Mouse (Mus musculus) forebrain, embryonic 12.5 days (tissue): Measurements from ENCODE around the gene Hoxc10. TPM values are rescaled to one million over a fixed set of nuclear protein-coding genes. Genes with fewer than 3 reads are reported as not detected.

Source experiments
- ATAC-seq: fragments of 200-750 bp; cut with Nextera tagmentation; 2 replicates; pipeline ENCODE4 v1.8.0; 2017; ENCODE audit warnings: moderate TSS enrichment; ENCODE audit not compliant: low FRiP score
- H3K27ac ChIP-seq: fragments of 300-500 bp; sonication (generic); 2 replicates; pipeline ENCODE4 v1.5.1; 2016; ENCODE audit warnings: mild to moderate bottlenecking
- H3K27me3 ChIP-seq: fragments of 300-500 bp; sonication (generic); 2 replicates; pipeline ENCODE4 v1.6.1; 2016; ENCODE audit warnings: mild to moderate bottlenecking
- H3K36me3 ChIP-seq: fragments of 300-500 bp; sonication (generic); replicated peaks from 2 replicates; pipeline ENCODE4 v1.6.1; 2016; ENCODE audit warnings: mild to moderate bottlenecking
- H3K4me1 ChIP-seq: fragments of 300-500 bp; sonication (generic); 2 replicates; pipeline ENCODE4 v1.6.1; 2016
- H3K4me2 ChIP-seq: fragments of 300-500 bp; sonication (generic); 2 replicates; pipeline ENCODE4 v1.6.1; 2016; ENCODE audit warnings: mild to moderate bottlenecking, moderate library complexity
- H3K4me3 ChIP-seq: fragments of 300-500 bp; sonication (generic); replicated peaks from 2 replicates; pipeline ENCODE4 v1.5.1; 2016; ENCODE audit warnings: mild to moderate bottlenecking
- H3K9ac ChIP-seq: fragments of 300-500 bp; sonication (generic); 2 replicates; pipeline ENCODE4 v1.6.1; 2016; ENCODE audit warnings: mild to moderate bottlenecking
- H3K9me3 ChIP-seq: fragments of 300-500 bp; sonication (generic); 2 replicates; pipeline ENCODE4 v1.6.1; 2016
- WGBS: fragments of 180-500 bp; shearing (Covaris S2); methylation state at CpG from one replicate; pipeline ENCODE4 v1.1.7; 2016; 5-methylcytosine and 5-hydroxymethylcytosine counted together
- polyA plus RNA-seq: library from polyadenylated mRNA; unstranded; fragments of >200 nt; fragmentation: Nextera tagmentation; extraction: Ambion mirVana; gene quantifications from 2 replicates; pipeline ENCODE4 v1.2.1, GENCODE M21; 2016

Gene Hoxc10
- polyA plus RNA-seq, 1 experiment from 2014 or later, result not detected

DNA sequence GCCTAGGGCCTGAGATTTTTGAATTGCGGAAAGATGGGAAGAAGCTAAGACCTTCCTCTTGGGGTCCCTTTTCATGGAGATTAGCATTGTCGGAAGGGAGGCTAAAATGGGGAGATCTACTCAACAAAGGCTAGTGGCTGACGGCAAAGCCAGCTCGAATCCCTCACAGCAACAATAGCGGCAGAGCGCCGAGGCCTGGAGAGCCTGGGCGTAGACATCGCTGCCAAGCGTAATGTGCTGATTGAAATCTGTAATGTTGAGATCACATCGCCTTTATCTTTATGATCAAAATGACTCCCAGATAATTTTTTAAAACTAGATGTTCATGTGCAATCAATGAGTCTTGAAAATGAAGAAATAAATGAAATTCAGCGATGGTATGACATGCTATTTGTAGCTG lies 32.2 kb upstream of the Hoxc10 start:
- H3K4me3 ChIP-seq, result no peak overlapping the region
- H3K36me3 ChIP-seq, result no peaks in the 10 kb centered on the region
- ATAC-seq, result no peak
- H3K4me1 ChIP-seq, result no peaks in the 10 kb centered on the region
- peaks cover 100% of the 10 kb centered on the region for H3K27me3 ChIP-seq
- no peaks in the 10 kb centered on the region for H3K9me3 ChIP-seq
- H3K4me2 ChIP-seq, result no peak overlapping the region
- under 1% methylated on average over 12 of the region's 12 CpGs for WGBS
- H3K9ac ChIP-seq, result no peak overlapping the region
- H3K27ac ChIP-seq, result no peak overlapping the region

DNA sequence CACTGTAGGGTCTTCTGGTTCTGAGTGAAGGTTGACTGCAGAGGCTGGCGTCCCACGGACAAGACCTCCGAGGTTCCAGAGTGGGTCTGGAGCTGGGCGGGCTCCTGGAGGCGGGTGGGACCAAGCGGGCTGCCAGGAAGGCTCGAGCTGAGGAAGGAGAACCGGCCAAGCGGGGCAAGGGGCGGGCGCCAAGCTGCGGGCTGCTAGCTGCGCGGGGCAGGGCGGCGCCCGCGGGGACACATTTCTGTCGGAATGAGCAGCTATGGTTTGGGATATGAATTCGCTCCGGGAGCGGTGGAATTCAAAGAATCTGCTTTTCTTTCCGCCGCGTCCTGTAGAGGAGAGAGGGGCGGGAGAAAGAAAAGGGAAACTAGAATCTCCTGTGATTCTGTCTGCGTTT lies 31.7 kb upstream of the Hoxc10 start:
- Histone ChIP-seq H3K4me2 (no peak overlapping the region), H3K9ac (no peak overlapping the region), H3K27ac (no peak overlapping the region), H3K4me3 (no peak overlapping the region), H3K36me3 (no peaks in the 10 kb centered on the region), H3K9me3 (no peaks in the 10 kb centered on the region), H3K4me1 (no peaks in the 10 kb centered on the region), H3K27me3 (peaks cover 100% of the 10 kb centered on the region)
- under 1% methylated on average over 23 of the region's 27 CpGs for WGBS
- ATAC-seq, result no peak

DNA sequence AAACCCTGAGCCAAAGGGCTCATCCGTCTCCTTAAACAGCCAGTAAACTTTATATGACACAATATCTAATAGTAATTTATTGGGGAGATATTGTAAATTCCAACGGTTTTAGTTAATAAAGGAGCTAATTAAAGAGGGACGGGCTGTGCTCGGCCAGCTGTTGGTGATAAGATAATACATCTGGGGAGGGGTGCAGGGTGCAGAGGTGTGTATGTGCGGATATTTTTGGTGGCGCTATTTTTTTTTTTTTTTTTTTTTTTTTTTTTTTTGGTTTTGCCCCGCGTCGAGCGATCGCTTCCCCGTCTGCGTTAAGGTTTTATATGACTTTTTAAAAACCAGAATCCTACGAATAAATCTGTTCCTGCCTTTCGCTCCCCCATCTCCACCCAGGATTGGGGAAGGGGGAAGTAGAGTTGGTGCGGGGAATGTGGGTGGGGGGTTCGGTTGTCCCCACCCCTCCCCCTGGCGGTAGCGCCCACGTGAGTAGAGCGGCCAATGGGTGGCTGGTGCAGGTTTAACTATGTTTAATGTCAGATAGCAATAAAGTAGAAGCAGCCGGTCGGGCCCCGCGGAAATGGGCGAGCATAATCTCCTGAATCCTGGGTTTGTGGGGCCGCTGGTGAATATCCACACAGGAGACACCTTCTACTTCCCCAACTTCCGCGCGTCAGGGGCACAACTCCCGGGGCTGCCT lies 30.2 kb upstream of the Hoxc10 start, which contains the start of gene Hoxc12:
Gene Hoxc12 (plus strand): TSS at position 479 of the 694 bp plus-strand sequence.
- no peak within 1 kb of the TSS for H3K4me3 ChIP-seq
- no peak for ATAC-seq
- H3K9ac ChIP-seq, result no peak within 1 kb of the TSS
- no peaks in the 10 kb centered on the region for H3K36me3 ChIP-seq
- H3K4me2 ChIP-seq, result no peak within 1 kb of the TSS
- 1% methylated on average over 31 of the region's 31 CpGs for WGBS
- H3K9me3 ChIP-seq, result no peaks in the 10 kb centered on the region
- no peak within 1 kb of the TSS for H3K27ac ChIP-seq
- H3K27me3 ChIP-seq, result peaks cover 100% of the 10 kb centered on the region
- H3K4me1 ChIP-seq, result no peaks in the 10 kb centered on the region

GRCm38 (mm10) chr15:102937036-102937666 lies 29.4 kb upstream of the Hoxc10 start:
- ATAC-seq, result no peak
- H3K4me3 ChIP-seq, result no peak overlapping the region
- peaks cover 99% of the 10 kb centered on the region for H3K27me3 ChIP-seq
- H3K4me1 ChIP-seq, result no peaks in the 10 kb centered on the region
- H3K4me2 ChIP-seq, result no peak overlapping the region
- no peak overlapping the region for H3K27ac ChIP-seq
- H3K36me3 ChIP-seq, result no peaks in the 10 kb centered on the region
- H3K9ac ChIP-seq, result no peak overlapping the region
- no peaks in the 10 kb centered on the region for H3K9me3 ChIP-seq
- under 1% methylated on average over 50 of the region's 50 CpGs for WGBS

GRCm38 (mm10) chr15:102939256-102940155 lies 27.1 kb upstream of the Hoxc10 start:
- H3K4me2 ChIP-seq, result no peak overlapping the region
- no peaks in the 10 kb centered on the region for H3K36me3 ChIP-seq
- H3K9ac ChIP-seq, result no peak overlapping the region
- ATAC-seq, result no peak
- peaks cover 98% of the 10 kb centered on the region for H3K27me3 ChIP-seq
- no peaks in the 10 kb centered on the region for H3K9me3 ChIP-seq
- H3K4me3 ChIP-seq, result no peak overlapping the region
- WGBS, result 2% methylated on average over 33 of the region's 34 CpGs
- H3K27ac ChIP-seq, result no peak overlapping the region
- H3K4me1 ChIP-seq, result peaks cover 9% of the 10 kb centered on the region; the same call in 1 of the 2 replicates

DNA sequence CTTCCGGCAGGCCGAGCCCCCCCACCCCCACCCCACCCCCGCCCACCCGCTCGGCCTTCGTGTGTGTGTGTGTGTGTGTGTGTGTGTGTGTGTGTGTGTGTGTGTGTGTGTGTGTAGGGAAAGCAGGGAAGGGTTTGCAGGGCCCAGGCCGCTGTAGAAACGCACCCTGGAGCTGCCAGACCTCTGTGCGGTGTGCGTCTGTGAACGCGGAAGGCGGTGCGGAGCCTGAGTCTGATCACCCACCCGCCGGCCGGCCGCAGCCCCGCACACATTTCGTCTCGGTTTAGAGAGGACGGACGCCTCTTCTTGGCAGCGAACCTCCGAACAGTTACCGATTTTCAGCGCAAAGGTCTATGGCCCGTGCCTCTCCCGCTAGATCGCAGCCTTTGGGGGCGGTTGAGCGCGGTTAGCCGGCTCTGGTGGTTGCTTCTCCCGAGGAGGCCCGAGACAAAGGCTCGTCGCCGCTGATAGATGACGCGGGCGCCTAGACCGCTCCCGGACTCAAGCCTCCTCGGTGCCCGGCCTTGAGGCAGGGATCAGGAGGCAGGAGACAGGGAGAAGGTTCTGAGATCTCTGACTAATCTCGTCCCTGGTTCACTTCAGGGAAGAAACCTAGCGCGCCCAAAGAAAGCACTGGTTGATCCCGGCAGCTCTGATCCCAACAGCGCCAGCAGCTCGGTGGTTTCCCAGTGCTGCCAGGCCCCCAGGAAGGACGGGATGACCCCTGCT lies 23.7 kb upstream of the Hoxc10 start:
- peak overlapping the region; percentile 14; the same call in 1 of the 2 replicates for H3K4me3 ChIP-seq
- under 1% methylated on average over 43 of the region's 53 CpGs for WGBS
- ATAC-seq, result no peak

GRCm38 (mm10) chr15:102943468-102943813 lies 23.2 kb upstream of the Hoxc10 start:
- H3K4me1 ChIP-seq, result peaks cover 9% of the 10 kb centered on the region; the same call in 1 of the 2 replicates
- 0 out of 2 replicates have a peak overlapping the region, but pooled peaks have one; percentile 19 for H3K4me2 ChIP-seq
- ATAC-seq, result no peak
- 1% methylated on average over 5 of the region's 5 CpGs for WGBS
- H3K4me3 ChIP-seq, result 0 out of 2 replicates have a peak overlapping the region, but pooled peaks have one; percentile 14
- H3K27ac ChIP-seq, result no peak overlapping the region
- no peak overlapping the region for H3K9ac ChIP-seq
- no peaks in the 10 kb centered on the region for H3K9me3 ChIP-seq
- peaks cover 97% of the 10 kb centered on the region for H3K27me3 ChIP-seq
- H3K36me3 ChIP-seq, result no peaks in the 10 kb centered on the region

More for the DNA sequence above, 23.7 kb upstream of the Hoxc10 start:
- Histone ChIP-seq H3K9ac (no peak overlapping the region), H3K9me3 (no peaks in the 10 kb centered on the region), H3K36me3 (no peaks in the 10 kb centered on the region), H3K4me2 (0 out of 2 replicates have a peak overlapping the region, but pooled peaks have one; percentile 19), H3K27ac (no peak overlapping the region), H3K4me1 (peaks cover 9% of the 10 kb centered on the region; the same call in 1 of the 2 replicates), H3K27me3 (peaks cover 97% of the 10 kb centered on the region)

DNA sequence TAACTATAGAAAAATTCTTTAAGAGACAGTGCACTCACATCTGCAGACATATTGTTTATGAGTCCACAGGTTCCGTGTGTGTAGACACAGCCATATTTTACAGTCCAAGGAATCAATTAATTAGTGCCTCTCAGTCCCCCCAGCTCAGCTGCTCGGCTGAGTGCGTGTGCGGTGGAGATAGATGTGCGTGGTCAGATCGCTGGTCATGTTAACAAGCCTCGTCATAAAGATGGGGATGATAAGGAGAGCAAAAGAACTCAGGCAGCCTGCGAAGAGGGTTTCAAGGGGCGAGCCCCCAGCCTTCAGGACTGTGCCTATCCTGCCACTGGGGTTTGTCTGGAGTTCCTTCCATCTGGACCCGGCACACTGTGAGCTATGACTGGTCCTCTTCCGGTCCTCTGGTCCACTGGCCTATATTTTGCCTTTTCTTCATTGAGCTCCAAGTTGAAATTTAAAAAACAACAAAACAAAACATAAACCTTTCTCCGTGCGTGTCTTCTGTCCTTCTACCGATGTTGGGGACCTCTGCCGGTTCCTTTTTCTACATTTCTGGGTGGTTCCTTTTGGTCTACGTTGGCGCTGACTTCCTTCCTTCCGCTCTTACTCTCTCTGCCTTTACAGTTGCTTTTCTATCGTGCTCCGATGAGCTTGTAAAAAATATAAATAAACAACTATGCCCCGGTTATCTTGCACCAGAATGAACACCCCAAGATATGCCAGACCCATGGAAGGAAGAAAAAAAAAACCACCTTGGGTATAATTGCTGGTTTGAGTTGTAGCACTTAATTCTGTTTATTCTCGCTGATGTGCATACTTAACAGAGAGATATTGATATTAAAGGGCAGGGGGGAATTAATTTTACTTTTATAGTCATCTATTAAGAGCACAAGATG lies 21.2 kb upstream of the Hoxc10 start:
- no peak for ATAC-seq
- Histone ChIP-seq H3K36me3 (no peaks in the 10 kb centered on the region), H3K4me2 (no peak overlapping the region), H3K9ac (no peak overlapping the region), H3K9me3 (no peaks in the 10 kb centered on the region), H3K27ac (no peak overlapping the region), H3K27me3 (peaks cover 97% of the 10 kb centered on the region), H3K4me1 (peaks cover 9% of the 10 kb centered on the region; the same call in 1 of the 2 replicates), H3K4me3 (no peak overlapping the region)
- 8% methylated on average over 22 of the region's 22 CpGs for WGBS

- Histone ChIP-seq H3K9me3 (no peaks in the 10 kb centered on the region), H3K27me3 (peaks cover 98% of the 10 kb centered on the region), H3K36me3 (no peaks in the 10 kb centered on the region), H3K4me1 (peaks cover 9% of the 10 kb centered on the region; the same call in 1 of the 2 replicates), H3K27ac (no peak overlapping the region), H3K9ac (no peak overlapping the region), H3K4me2 (no peak overlapping the region), H3K4me3 (no peak overlapping the region)
- 4% methylated on average over 9 of the region's 9 CpGs for WGBS
- ATAC-seq, result no peak
These were observed 19.3 kb upstream of the Hoxc10 start for GRCm38 (mm10) chr15:102947276-102947675.

GRCm38 (mm10) chr15:102948842-102949241 lies 17.8 kb upstream of the Hoxc10 start:
- Histone ChIP-seq H3K4me1 (no peaks in the 10 kb centered on the region), H3K36me3 (no peaks in the 10 kb centered on the region), H3K27me3 (peaks cover 98% of the 10 kb centered on the region), H3K9ac (no peak overlapping the region), H3K4me3 (no peak overlapping the region), H3K9me3 (no peaks in the 10 kb centered on the region), H3K4me2 (no peak overlapping the region), H3K27ac (no peak overlapping the region)
- WGBS, result 8% methylated on average over 2 of the region's 2 CpGs
- no peak for ATAC-seq

- Histone ChIP-seq H3K4me1 (no peaks in the 10 kb centered on the region), H3K36me3 (no peaks in the 10 kb centered on the region), H3K4me2 (no peak overlapping the region), H3K27me3 (peaks cover 99% of the 10 kb centered on the region), H3K4me3 (no peak overlapping the region), H3K9me3 (no peaks in the 10 kb centered on the region), H3K9ac (no peak overlapping the region), H3K27ac (no peak overlapping the region)
- WGBS, result 2% methylated on average over 20 of the region's 20 CpGs
- ATAC-seq, result no peak
These were observed 16.9 kb upstream of the Hoxc10 start for GRCm38 (mm10) chr15:102949696-102950095.
